Mouse (Mus musculus): ENCODE data around the gene Wbp1l. TPM values are rescaled to one million over a fixed set of nuclear protein-coding genes. Genes with fewer than 3 reads are reported as not detected.

Wbp1l gene
- polyA plus RNA-seq, 1 experiment = 26.6 TPM

- Histone ChIP-seq H3K4me1 (ENCODE audit: control insufficient read depth, insufficient read depth, low read length) (peaks cover 2% of the 10 kb centered on the region; the same call in 1 of the 2 replicates), H3K27ac (ENCODE audit: insufficient read depth, low read length) (no peak overlapping the region), H3K4me3 (ENCODE audit: insufficient read depth, low read length) (peak overlapping the region; percentile 61)
- no peak for TF ChIP-seq CTCF (IDR thresholded peaks at IDR 0.05; ENCODE audit: extremely low read depth, insufficient read depth, low read length)
- no peak for TF ChIP-seq POLR2A (IDR thresholded peaks at IDR 0.05; ENCODE audit: extremely low read depth, insufficient read depth, low read length)
Observed at GRCm38 (mm10) chr19:46690387-46690786, 91.5 kb downstream of the Wbp1l start.

GRCm38 (mm10) chr19:46691078-46691477, 92.2 kb downstream of the Wbp1l start:
- no peak for TF ChIP-seq CTCF (IDR thresholded peaks at IDR 0.05; ENCODE audit: extremely low read depth, insufficient read depth, low read length)
- Histone ChIP-seq H3K4me1 (ENCODE audit: control insufficient read depth, insufficient read depth, low read length) (peaks cover 2% of the 10 kb centered on the region; the same call in 1 of the 2 replicates), H3K4me3 (ENCODE audit: insufficient read depth, low read length) (no peak overlapping the region), H3K27ac (ENCODE audit: insufficient read depth, low read length) (no peak overlapping the region)

GRCm38 (mm10) chr19:46693146-46693545, 94.3 kb downstream of the Wbp1l start:
- TF ChIP-seq CTCF (IDR thresholded peaks at IDR 0.05; ENCODE audit: extremely low read depth, insufficient read depth, low read length) = no peak
- no peak for TF ChIP-seq POLR2A (IDR thresholded peaks at IDR 0.05; ENCODE audit: extremely low read depth, insufficient read depth, low read length)
- H3K4me1 ChIP-seq (ENCODE audit: control insufficient read depth, insufficient read depth, low read length) = peaks cover 2% of the 10 kb centered on the region; the same call in 1 of the 2 replicates
- no peak overlapping the region for H3K27ac ChIP-seq (ENCODE audit: insufficient read depth, low read length)
- H3K4me3 ChIP-seq (ENCODE audit: insufficient read depth, low read length) = no peak overlapping the region

GRCm38 (mm10) chr19:46696482-46696881, 97.6 kb downstream of the Wbp1l start:
- TF ChIP-seq POLR2A (IDR thresholded peaks at IDR 0.05; ENCODE audit: extremely low read depth, insufficient read depth, low read length) = no peak
- no peak for TF ChIP-seq CTCF (IDR thresholded peaks at IDR 0.05; ENCODE audit: extremely low read depth, insufficient read depth, low read length)
- Histone ChIP-seq H3K27ac (ENCODE audit: insufficient read depth, low read length) (no peak overlapping the region), H3K4me3 (ENCODE audit: insufficient read depth, low read length) (no peak overlapping the region), H3K4me1 (ENCODE audit: control insufficient read depth, insufficient read depth, low read length) (no peaks in the 10 kb centered on the region)

- H3K27ac ChIP-seq (ENCODE audit: insufficient read depth, low read length) = no peak overlapping the region
- H3K4me1 ChIP-seq (ENCODE audit: control insufficient read depth, insufficient read depth, low read length) = no peaks in the 10 kb centered on the region
- H3K4me3 ChIP-seq (ENCODE audit: insufficient read depth, low read length) = no peak overlapping the region
- TF ChIP-seq POLR2A (IDR thresholded peaks at IDR 0.05; ENCODE audit: extremely low read depth, insufficient read depth, low read length) (no peak), CTCF (IDR thresholded peaks at IDR 0.05; ENCODE audit: extremely low read depth, insufficient read depth, low read length) (no peak)
Observed at GRCm38 (mm10) chr19:46696943-46697342, 98.1 kb downstream of the Wbp1l start.

GRCm38 (mm10) chr19:46697840-46698517, 99.1 kb downstream of the Wbp1l start:
- TF ChIP-seq CTCF (IDR thresholded peaks at IDR 0.05; ENCODE audit: extremely low read depth, insufficient read depth, low read length) (no peak), POLR2A (IDR thresholded peaks at IDR 0.05; ENCODE audit: extremely low read depth, insufficient read depth, low read length) (no peak)
- Histone ChIP-seq H3K4me1 (ENCODE audit: control insufficient read depth, insufficient read depth, low read length) (no peaks in the 10 kb centered on the region), H3K27ac (ENCODE audit: insufficient read depth, low read length) (no peak overlapping the region), H3K4me3 (ENCODE audit: insufficient read depth, low read length) (no peak overlapping the region)

- no peak overlapping the region for H3K4me3 ChIP-seq (ENCODE audit: insufficient read depth, low read length)
- H3K27ac ChIP-seq (ENCODE audit: insufficient read depth, low read length) = no peak overlapping the region
- TF ChIP-seq CTCF (IDR thresholded peaks at IDR 0.05; ENCODE audit: extremely low read depth, insufficient read depth, low read length) = no peak
- TF ChIP-seq POLR2A (IDR thresholded peaks at IDR 0.05; ENCODE audit: extremely low read depth, insufficient read depth, low read length) = no peak
- H3K4me1 ChIP-seq (ENCODE audit: control insufficient read depth, insufficient read depth, low read length) = no peaks in the 10 kb centered on the region
Observed at GRCm38 (mm10) chr19:46699011-46699481, 100.2 kb downstream of the Wbp1l start.

GRCm38 (mm10) chr19:46701156-46701555, 102.3 kb downstream of the Wbp1l start:
- Histone ChIP-seq H3K4me1 (ENCODE audit: control insufficient read depth, insufficient read depth, low read length) (no peaks in the 10 kb centered on the region), H3K27ac (ENCODE audit: insufficient read depth, low read length) (no peak overlapping the region), H3K4me3 (ENCODE audit: insufficient read depth, low read length) (no peak overlapping the region)
- no peak for TF ChIP-seq POLR2A (IDR thresholded peaks at IDR 0.05; ENCODE audit: extremely low read depth, insufficient read depth, low read length)
- TF ChIP-seq CTCF (IDR thresholded peaks at IDR 0.05; ENCODE audit: extremely low read depth, insufficient read depth, low read length) = no peak

- Histone ChIP-seq H3K27ac (ENCODE audit: insufficient read depth, low read length) (no peak overlapping the region), H3K4me1 (ENCODE audit: control insufficient read depth, insufficient read depth, low read length) (no peaks in the 10 kb centered on the region), H3K4me3 (ENCODE audit: insufficient read depth, low read length) (no peak overlapping the region)
- TF ChIP-seq POLR2A (IDR thresholded peaks at IDR 0.05; ENCODE audit: extremely low read depth, insufficient read depth, low read length) (no peak), CTCF (IDR thresholded peaks at IDR 0.05; ENCODE audit: extremely low read depth, insufficient read depth, low read length) (no peak)
Observed at GRCm38 (mm10) chr19:46705779-46706495, 107.1 kb downstream of the Wbp1l start.
